Mouse (Mus musculus) gastrocnemius, postnatal 36 days (tissue): Measurements from ENCODE around the gene Ago1. TPM values are rescaled to one million over a fixed set of nuclear protein-coding genes. Genes with fewer than 3 reads are reported as not detected.

Experiments
- DNase-seq, 2 experiments: peaks; one replicate each; pipeline ENCODE4 v3.0.0; 2022
- intact Hi-C: fragments of 180-260 bp; cut with DNase I; formaldehyde crosslinking; loops from one replicate; pipeline ENCODE4 v1.15.1; 2025
- long read RNA-seq, 2 experiments: library from polyadenylated mRNA; stranded (forward); transcript quantifications; one replicate each; pipeline ENCODE4 v2.0.0; 2021
- total RNA-seq, 2 experiments: library from RNA; stranded (reverse); gene quantifications; 2 replicates each; pipeline ENCODE4 v1.2.3; 2021

Ago1 gene
- 1 to 10 TPM; 5.4 to 5.5 TPM for total RNA-seq
- long read RNA-seq, experiment 1, partial matches to known transcripts: 1 of 1 reads
- long read RNA-seq, experiment 1, other reads (novel, unspliced or antisense): 0 of 1 reads
- long read RNA-seq, experiment 2, partial matches to known transcripts: 0 of 3 reads
- long read RNA-seq, experiment 2, other reads (novel, unspliced or antisense): 3 of 3 reads

- peak; percentile 90 to 95 for DNase-seq
- intact Hi-C loops: no loop called here
These were observed at the start of gene Ago1 for GRCm38 (mm10) chr4:126468285-126468901. Gene Ago1 (minus strand): TSS chr4:126468583.

DNA sequence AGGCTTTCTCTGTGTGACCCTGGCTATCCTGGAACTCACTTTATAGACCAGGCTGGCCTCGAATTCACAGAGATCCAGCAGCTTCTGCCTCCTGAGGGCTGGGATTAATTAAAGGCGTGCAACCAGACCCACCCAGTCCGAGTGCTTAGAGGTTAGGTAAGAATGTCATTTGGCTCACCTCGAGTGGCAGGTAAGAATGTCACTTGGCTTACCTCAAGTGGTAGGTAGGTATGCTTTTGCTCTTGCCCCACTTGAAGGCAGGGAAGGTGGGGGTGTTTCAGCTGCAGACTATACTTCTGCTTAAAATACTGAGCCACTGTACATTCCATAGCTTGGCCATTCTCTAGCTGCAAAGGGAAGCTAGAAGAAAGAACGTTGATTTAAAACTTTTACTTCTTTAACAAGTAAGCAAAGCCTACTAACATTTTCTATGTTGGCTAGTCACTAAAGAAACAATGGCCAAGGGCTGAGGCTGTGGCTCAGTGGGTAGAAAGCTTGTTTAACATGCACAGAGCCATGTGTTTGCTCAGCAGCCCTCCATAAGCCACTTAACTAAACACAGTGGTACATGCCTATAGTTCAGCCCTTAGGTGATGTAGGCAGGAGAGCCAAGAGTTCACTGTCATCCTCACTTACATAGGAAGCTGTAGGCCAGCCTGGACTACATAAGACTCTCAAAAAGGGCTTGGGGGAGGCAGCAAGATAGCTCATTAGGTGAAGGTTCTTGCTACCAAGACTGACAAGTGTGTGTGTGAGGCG, 44.1 kb upstream of the Ago1 start:
- intact Hi-C loops: no loop called here
- no peak for DNase-seq

DNA sequence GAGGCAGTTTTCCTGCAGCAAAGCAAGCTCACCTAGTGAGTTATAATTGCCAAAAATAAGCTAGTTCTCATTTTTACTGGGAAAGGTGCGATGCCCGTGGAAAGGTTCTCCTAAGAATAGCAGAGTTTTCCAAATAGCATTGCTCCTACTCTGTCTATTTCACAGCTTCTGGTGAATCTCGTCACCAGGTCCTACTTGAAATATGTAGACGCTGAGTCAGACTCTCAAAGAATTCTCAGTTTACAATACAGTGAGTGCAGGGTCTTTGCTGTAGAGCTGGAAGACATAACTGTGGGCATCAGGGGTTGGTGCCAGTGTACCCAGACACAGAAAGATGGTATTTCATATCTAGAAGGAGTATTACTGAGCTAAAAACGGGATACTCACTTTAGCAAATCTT, 42.6 kb upstream of the Ago1 start:
- DNase-seq: no peak
- intact Hi-C loops: no loop called here

DNA sequence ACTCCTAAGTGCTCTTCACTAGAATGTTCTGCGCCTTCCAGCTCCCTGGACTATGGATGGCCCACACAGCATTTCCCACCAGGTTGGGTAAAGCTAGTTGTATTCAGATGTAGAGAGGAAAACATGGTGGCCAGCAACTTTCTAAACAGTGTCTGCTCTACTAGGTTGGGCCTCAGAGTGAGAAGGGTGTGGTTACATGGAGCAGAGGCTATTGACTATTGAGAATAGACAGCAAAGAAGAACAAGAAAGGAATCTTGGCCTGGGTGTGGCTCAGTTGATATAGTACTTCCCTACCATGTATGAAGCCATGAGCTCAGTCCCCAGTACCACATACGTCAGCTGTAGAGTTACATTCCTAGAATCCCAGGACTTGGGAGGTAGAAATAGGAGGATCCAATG, 40.7 kb upstream of the Ago1 start:
- intact Hi-C loops: no loop called here
- no peak for DNase-seq

DNA sequence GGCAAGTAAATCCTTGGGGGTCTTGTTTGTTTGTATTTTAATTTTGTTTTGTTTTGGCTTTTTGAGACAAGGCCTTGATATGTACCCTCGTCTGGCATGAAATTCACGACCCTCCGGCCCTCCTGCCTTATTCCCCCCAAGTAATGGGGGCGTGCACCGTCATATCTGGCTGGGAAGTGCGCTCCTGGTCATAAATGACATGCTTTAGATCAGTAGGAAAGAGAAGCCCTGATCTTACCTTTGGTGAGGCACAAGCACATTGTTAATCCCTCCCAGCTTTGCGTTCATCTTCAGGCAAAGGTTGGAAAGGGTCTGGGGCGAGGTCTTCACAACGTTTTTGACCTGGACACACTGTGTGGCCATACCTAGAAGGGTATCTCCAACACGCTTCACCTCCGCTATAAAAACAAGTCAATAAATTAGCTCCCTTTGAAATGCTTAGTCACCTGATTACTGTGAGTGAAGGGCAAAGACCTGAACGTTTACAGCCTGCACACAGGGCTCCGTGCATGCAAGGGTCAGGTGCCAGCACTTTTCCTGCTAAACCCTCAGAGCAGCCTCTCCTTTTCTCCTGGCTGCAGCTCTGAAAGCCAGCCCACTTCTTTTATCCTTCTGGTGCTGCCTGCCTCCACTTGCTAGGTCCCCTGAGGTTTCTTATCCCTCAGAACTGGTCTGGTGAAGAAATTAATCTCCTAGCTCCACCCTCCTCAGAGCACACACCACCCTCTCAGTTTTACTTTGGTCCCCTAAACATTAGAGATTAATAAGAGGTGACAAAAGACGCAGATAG, 39.9 kb upstream of the Ago1 start:
- DNase-seq: no peak
- intact Hi-C loops: no loop called here

GRCm38 (mm10) chr4:126502977-126503309, 34.6 kb upstream of the Ago1 start:
- intact Hi-C loops: no loop called here
- no peak for DNase-seq

- intact Hi-C loops: no loop called here
- DNase-seq: no peak
These were observed 34.0 kb upstream of the Ago1 start for GRCm38 (mm10) chr4:126502141-126502976.

DNA sequence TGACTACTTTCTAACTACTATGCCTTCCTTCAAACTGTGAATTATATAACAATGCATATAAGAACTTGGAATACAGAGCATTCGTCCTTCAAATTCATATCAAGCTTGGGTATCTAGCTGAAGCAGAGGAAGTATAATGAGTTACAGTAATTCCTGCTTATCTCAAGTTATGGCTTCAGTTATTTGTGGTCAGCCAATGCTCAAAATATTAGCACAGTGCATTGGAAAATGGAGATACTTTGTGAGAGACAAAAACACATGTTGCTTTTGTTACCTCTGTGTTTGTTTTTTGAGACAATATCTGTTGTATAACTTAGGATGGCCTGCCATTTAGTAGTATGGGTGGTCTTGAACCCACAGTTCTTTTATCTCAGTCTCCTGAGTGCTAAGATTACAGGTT, 30.2 kb upstream of the Ago1 start:
- no peak for DNase-seq
- intact Hi-C loops: no loop called here

GRCm38 (mm10) chr4:126496963-126497362, 28.6 kb upstream of the Ago1 start:
- no peak for DNase-seq
- intact Hi-C loops: no loop called here

DNA sequence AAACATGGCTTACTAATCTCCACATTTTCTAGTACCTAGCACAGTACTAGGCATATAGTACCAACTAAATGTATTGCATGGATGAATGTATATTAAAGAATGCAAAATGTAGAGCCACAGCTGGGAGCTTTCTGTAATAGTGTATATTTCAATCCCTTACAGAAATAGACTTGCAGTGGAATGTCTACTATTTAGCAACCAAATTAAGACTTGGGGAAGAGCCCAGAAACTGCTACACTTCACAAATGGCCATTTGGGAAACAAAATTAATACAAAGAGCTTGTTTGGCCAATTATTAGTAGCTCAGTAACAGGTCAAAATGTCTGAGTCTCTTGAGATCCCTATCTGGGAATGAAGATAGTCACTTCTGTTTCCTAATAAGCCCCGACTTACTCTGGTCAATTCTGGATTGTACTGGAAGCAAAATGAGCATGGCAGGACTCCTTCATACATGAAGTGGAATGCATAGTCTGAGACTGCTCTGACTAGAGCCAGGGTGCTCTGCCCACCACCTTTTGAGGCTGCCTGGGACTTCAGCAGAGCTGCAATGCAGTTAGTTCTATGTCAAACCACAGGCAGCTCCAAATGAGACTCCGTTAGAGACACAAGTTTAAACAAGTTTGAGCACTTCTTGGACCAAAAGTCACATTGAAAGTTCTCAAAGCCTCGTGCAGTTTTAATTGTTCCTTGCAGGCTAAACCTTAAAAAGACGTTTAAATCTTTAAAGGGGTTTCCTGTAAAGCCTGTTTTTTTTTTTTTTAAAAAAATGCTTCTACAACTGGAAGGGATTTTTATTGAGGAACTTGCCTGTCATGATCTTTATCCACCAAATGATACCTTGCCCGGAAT, 27.8 kb upstream of the Ago1 start:
- no peak for DNase-seq
- intact Hi-C loops: no loop called here

- intact Hi-C loops: no loop called here
These were observed 27.1 kb upstream of the Ago1 start for GRCm38 (mm10) chr4:126495453-126495852.

GRCm38 (mm10) chr4:126493416-126493815, 25.0 kb upstream of the Ago1 start:
- intact Hi-C loops: no loop called here
- no peak for DNase-seq

More at GRCm38 (mm10) chr4:126495453-126495852, 27.1 kb upstream of the Ago1 start:
- DNase-seq: no peak

DNA sequence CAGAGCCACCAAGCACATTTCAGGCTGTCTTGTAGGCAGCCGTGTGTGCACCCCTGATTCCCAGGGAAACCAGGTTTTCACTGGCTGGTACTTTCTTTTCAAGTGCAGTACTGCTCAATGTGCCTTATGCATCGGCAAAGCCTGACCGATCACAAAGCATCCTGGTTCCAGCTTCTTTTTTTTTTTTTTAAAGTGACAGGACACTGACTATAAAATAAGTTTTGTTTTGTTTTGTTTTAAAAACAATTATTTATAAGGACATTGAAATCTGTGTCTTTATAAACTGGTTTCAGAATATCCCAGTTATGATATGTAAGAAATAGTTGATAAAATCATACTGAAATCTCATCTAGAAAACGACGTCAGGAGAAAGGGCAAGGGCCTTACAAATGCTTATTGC, 23.6 kb upstream of the Ago1 start:
- intact Hi-C loops: no loop called here
- DNase-seq: no peak

GRCm38 (mm10) chr4:126490726-126491125, 22.3 kb upstream of the Ago1 start:
- intact Hi-C loops: no loop called here
- no peak for DNase-seq

DNA sequence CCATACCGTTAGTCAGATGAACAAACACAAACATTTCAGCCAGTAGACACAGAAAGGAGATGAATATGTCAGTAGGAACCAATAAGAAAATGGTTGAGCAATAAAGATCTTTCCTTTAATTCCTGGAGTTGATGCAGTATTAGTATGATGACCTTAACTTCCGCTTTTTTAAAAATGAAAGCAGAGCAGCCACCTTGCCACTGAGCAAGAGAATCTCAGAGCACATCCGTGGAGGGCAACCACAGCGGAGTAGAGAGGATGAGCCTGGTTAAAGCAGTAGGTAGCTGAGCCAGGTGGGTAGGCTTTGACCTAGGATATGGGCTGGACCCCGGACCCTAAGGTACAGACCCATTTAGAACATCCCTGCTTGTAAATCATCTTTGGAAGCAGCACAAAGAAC, 21.4 kb upstream of the Ago1 start:
- intact Hi-C loops: no loop called here

DNA sequence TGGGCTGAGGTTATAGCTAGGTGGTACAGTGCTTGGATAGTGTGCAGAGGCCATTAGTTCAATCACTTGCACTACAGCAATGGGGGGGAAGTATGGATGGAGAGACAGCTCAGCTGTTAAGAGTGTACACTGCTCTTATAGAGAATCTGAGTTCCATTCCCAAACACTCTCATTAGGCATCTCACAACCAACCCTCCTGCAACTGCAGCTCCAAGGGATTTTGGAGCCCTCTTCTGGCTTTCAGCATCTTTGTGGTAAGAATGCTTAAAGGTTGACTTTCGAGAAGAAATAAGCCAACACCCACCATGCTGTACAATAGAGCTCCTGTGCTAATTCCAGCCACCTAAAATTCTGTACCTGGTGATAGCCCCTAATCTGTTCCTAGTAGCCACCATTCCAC, 17.8 kb upstream of the Ago1 start:
- intact Hi-C loops: no loop called here
- no peak for DNase-seq

More for the DNA sequence above, 21.4 kb upstream of the Ago1 start:
- DNase-seq: no peak

DNA sequence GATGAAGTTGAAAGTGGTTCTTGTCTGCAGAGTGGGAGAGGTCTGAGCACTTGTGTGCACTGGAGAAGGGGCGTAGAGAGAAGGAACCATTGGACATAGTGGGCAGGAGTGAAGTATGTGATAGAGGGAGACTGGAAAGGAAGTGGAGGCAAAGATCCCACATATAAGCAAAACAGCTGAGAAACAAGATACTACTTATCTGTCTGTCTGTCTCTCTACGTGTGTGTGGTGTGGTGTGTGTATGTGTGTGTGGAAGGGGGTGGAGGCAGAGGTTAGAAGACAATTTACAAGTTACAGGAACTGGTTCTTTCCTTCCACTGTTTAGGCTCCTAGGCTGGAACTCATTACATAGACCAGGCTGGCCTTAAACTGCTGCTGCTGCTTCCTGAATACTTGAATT, 16.7 kb upstream of the Ago1 start:
- no peak for DNase-seq
- intact Hi-C loops: no loop called here

DNA sequence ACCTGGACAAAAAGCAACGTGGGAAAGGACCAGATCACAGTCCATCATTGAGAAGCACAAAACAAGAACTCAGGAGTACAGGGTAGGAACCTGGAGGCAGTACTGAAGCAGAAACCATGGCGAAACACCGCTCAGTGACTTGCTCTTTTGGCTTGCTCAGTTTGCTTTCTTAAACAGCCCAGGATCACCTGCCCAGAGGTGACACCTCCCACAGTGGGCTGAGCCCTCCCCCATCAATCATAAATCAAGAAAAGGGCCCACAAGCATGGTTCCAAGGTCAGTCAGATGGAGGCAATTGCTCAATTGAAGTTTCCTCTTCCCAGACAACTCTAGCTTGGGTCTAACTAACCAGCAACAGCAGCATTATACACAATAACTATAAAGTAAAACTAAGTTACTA, 15.5 kb upstream of the Ago1 start:
- no peak for DNase-seq
- intact Hi-C loops: no loop called here

DNA sequence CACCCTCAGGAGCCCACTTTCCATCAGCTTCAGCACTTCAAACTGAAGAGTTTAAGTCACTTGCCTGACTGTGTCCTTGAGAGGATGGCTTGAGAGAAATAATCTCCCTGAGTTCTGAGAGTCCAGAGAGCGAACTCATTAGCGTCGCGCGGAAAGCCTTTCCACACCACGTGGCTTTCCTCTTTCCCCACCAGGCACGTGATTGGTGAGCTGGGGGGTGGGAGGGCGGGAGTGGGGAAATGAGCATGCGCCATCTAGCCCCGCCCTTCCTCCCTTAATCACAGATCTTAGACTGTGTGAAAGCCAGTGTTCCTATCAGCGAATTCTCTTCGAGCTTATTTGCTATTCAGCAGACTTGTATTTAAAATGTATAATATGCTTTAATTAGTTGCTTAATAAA, 14.6 kb upstream of the Ago1 start:
- intact Hi-C loops: no loop called here
- no peak for DNase-seq

- intact Hi-C loops: no loop called here
- no peak for DNase-seq
These were observed 13.1 kb upstream of the Ago1 start for GRCm38 (mm10) chr4:126481461-126481860.
